Mouse (Mus musculus) gastrocnemius, adult 8-10 months (tissue): ENCODE measurements around the gene Car10. TPM values are rescaled to one million over a fixed set of nuclear protein-coding genes. Genes with fewer than 3 reads are reported as not detected.

Experiments
- DNase-seq, 2 experiments: peaks; one replicate each; pipeline ENCODE4 v3.0.0; 2022; ENCODE audit warnings: low spot score in 2 of 2
- total RNA-seq, 4 experiments: library from RNA; stranded (reverse); gene quantifications; 2 replicates each; pipeline ENCODE4 v1.2.4; 2022

Gene Car10
- total RNA-seq = not detected

DNA sequence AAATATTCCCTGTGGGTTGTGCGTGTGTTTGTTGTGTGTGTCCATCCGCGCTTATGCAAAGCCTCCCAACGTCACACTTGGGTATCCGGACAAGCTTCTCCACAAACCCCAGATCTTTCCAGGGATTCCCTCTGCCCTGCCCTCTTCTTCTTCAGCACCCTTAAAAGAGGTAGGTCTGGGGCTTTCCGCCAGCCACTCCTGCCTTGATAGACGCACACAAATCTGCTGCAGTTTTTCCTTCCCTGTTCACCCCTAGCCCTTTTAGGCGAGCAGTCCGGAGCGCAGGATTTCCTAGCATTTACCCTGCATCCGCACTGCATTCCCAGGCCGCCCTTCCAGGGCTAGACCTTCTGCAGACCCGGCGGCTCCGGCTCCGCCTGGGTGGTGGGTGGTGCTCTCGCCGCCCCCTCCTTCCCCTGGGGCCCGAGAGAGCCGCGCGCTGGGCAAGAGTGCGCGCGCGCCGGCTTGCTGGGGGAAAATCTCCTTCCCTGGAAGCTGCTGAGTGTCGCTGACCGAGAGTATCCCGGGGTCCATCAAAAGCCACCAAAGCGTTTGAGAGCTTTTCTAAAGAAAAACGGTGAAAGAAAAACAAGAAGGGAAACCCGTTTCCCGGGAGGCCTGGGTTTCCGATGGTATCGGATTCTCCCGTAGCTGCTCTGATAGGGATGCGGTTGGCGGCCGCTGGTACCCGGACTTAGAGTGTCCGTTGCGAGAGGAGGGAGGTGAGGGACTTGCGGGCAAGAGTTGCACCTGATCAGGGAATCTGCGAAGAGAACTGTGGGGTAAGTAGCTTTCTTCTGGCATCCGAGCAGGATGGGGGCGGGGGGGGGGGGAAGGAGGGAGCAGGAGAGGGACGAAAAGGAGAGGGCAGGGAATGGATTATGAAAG lies at the start of gene Car10:
Gene Car10, plus strand, starts transcription at position 88 of the 888 bp plus-strand sequence.
- DNase-seq = no peak

DNA sequence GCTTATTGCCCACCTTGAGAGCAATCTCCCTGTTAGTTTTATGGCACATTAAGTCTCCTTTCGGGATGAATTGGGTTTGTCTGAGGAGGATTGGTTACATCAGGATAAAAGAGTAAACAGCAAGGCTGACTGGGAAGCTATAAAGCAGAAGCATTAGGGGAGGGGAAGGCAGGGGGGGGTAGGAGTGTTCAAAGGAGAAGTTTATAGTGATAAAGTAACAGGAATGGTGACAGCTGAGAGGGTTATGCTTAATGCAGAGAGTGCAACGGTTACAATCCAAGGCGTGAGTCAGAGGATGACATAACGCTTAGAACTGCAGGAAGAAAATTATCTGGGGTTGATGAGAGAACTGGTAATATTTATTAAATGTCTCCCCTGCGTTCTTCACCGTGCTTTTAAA lies 32.8 kb upstream of the Car10 start:
- no peak for DNase-seq

DNA sequence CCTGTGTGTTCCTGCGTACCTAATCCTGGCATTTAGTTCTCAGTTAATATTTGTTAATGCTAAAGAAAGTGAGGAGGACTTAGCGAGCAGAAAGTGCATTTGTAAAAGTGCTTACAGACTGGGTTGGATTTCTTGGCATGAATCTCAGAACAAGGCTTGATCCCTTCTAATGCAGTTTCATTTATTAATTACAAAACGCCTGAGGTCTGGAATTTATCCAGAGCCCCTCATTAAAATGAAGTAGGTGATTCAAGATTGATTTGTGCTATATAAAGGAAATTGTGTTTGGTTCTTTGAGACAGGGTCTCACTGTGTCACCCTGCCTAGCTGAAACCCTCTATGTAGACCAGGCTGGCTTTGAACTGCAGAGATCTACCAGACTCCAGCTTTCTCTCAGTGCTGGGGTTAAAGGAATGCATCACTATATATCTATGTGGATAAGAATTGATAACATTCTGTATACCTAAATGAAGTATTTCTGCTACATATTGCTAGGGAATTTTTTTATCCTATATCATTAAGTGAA lies 32.1 kb upstream of the Car10 start:
- DNase-seq = no peak

DNA sequence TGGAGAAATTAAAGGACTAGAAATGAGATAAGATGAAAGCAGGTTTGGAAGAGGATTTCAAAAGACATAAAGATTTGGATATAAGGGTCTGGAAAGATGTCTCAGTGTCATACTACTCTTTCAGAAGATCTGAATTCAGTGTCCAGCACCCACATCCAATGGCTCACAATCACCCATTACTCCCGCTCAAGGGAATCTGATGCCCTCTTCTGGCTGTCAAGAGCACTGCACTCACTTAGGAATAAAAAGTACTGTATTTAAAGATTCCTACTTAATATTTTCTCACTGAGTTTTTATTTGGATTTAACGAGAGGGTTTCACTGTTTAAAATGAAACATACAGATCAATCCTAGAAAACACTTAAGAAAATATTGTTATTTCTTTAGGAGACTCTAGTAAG lies 2.2 kb upstream of the Car10 start:
- DNase-seq = no peak

DNA sequence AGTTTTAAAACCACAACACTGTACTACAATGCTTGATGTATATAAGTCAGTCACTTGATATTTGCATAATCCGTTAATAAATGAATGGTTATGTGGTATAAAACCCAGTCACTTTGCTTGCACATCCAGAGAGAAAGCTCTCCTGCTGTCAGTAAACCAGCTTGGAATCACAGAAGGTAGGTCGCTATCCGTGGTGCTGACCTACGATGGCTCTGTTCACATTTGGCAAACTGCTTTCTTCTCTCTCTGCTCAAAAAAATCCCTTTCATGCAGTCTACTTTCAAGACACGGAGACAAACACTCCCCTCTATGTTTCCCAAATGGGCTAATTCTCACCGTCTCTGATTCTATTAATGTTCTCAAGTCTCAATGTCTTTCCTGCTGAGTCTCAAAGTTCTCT lies 827 bp upstream of the Car10 start:
- DNase-seq = no peak

DNA sequence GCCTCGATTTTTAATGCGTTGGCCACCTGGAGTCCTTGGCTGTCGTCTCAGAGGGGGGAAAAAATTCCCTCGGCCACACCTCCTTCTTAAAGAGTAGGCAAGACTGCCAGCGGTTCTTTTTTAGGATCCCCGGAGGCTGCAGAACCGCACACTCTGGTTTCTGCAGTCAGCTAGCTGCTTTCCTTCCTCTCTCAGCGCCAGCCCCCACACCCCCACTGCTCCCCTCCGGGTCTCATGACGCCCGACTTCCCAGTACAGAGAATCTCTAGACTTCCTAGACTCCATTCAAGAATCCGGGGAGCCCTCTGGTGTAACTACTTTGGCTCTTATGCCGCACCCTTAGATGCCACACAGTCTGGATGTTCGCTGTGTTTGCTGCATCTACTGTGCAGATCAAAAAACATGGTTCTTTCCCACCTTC lies 387 bp upstream of the Car10 start:
- DNase-seq = no peak

DNA sequence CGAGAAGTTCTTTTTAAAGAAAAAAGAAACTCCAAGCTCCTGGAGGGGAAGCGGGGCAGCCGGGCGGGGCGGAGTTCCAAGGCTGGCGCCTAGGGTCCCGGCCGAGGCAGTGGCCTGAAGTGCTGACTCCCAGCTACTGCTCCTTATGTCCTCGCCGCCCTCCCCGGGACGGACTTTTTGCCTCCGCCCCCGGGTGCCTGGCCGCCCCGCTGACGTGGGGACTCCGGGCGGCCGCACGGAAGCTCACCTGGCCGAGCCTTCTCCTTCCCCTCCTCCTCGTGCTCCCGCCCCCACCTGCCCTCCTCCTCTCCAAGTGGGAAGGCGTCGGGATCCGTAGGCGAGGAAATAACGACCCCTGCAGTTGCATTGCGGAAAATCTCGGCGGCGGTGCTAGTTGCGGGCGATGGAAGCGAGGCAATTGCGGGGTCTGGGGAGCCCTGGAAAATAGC lies 1.1 kb downstream of the Car10 start:
- no peak for DNase-seq

DNA sequence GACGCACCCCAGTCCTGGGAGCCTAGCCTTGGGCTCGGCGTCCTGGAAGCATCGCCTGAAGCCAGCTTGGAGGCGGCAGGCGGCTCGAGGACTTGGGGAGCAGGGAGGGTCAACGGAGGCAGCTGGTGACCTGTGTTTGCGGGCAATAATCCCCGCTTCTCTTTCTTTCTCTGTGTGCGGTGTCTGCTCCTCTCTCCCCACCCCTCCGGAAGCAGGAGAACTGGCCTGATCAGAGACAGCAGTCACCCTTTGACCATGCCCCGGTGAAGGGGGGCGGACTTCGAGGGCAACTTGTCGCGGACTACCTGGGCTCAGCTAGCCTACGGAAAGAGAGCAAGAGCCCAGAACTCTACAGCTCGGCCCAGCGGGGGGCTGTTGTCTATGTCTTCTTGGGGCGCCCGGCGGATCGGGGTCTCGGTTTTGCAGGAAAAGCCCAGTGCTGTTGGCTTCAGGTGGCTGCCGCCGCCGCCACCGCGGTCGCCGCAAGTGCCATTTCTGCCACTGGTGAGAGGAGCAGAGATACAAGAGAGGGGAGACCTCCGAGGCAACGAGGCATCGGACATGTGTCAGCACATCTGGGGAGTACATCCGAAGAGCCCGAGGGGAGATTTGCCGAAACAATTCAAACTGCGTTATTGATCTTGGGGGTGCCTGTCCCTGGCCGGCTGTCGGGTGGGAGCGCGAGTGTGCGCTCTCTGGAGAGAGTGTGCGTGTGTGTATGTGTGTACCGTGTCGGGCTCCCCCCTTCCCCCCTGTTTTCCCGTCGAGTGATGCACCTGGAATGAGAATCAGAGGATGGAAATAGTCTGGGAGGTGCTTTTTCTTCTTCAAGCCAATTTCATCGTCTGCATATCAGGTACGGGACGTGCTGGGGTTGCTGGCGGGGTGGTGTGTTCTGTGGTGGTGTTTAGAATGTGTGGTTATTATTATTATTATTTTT lies 1.9 kb downstream of the Car10 start:
- DNase-seq = no peak

DNA sequence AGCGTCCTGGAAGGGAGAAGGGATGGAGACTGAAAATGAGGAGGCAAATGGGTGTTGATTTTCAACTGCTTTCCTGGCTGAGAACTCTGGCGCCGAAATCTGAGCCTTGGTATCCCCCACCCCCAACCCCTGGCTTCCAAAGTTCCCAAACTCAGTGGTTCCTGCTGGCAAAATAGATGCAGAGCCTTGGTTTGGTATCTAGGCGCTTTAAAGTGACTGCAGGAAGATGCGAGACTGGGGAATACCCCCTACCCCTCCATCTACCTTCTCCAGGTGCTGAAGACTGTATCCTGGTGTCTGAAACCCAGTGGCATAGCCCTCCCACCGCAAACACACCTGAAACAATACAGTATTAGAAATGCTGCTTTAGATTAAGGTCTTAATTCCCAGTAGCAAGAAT lies 2.8 kb downstream of the Car10 start:
- no peak for DNase-seq

DNA sequence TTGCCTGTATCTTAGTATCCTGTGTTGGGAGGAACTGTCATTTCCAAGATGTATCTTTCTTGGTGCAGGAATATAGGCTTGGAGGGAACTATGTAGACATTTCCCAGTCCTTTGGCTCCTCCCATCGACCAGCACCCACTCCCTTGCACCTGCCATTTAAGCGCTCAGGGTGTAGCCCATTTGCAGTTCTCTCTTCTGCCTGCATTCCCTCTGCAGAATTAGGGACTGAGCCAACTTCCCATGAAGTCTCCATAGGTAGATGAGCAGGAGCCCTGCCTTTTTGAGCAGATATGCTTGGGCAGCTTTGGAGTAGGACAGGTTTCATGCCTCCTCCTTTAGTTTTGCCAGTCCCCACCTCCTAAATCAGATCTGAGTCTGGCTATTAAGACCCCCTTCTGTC lies 3.3 kb downstream of the Car10 start:
- no peak for DNase-seq

DNA sequence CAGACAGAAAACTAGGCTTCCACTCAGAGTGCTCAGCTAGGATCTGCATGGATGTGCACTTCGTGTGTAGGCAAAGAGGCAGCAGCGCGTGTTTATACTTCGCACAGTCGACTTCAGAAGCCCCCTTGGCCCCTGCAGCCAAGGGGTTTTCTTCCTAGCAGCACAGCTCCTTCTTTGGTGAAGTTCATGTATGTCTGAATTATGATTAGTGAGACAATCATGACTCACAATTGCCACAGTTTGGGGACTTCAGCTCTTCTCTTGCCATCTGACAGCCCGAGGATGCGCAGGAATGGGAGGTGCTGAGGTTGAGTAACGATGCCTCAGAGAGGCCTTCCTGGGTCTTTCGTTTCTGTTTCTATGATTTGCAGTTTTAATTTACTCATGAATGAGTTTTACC lies 4.5 kb downstream of the Car10 start:
- DNase-seq = no peak

DNA sequence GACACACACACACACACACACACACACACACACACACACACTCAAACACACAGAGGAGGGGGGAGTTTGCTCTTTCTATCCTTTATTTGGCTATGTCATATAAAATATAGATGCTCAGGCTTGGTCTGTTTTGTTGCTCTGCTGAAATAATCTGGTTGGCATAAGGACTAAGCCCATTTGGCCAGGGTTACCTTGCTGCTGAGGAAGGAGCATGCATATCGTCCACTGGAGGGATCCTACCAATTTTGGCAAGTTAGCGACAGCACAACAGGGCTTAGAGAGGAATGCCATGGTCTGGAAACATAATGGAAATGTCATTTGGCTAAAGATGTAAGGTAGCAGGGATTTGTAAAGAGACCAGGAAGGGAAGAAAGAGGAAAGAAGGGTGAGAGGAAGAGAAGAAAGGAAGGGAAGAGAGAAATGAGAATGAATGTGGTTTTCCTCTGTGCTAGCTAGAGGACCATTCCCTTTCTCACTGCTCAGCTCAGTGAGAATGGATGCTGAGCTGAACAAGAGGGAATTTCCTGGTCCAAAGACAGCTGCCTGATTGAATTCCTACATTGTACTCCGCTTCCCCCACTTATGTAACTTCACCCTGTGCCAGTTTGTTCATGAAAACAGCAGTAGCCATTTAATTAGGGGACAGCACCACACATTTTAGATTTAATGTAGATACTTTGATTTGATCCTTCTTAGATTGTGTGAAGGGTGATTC lies 5.4 kb downstream of the Car10 start:
- no peak for DNase-seq

DNA sequence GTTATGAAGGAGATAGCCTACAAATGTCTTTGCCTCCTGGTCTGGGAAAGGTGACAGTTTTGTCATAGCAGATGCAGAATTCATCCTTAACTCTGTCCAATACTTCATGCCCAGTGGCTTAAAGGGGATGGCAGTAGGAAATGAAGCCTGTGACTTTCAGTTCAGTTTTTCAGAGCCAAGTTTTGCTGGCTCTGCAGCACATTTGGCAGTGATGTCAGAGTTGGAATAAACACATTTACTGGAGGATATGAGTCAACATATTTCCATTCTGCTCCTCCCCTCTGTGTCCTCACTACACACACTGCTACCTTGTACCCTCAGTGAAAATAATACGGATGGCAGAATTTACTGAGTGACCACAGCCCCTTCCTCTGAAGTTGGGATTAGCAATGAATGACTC lies 11.6 kb downstream of the Car10 start:
- no peak for DNase-seq

DNA sequence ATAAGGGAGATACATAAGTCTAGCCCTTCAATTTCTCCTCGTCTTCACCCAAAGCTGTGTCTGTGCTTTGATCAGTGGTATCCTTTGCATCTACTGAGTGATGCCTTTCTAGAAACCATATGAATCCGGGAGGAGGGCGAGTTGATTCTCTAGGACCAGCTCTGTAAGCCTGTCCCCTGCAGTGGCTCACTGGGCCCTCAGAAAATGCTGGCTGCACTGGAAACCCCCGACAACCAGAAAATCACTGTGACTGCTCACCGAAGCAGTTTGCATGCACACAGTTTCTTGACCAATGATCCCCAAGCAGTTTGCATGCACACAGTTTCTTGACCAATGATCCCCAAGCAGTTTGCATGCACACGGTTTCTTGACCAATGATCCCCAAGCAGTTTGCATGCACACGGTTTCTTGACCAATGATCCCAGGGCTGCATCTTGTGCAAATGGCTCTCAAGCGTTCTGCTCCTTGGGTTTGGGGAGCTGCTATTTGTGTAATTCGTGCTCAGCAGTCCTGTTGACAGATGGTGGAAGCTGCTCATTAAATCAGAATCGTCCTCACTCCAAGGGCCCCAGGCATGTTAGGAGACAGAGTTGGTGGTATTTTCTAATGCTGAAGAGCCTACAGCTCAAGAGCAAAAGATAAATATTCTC lies 23.1 kb downstream of the Car10 start:
- no peak for DNase-seq

DNA sequence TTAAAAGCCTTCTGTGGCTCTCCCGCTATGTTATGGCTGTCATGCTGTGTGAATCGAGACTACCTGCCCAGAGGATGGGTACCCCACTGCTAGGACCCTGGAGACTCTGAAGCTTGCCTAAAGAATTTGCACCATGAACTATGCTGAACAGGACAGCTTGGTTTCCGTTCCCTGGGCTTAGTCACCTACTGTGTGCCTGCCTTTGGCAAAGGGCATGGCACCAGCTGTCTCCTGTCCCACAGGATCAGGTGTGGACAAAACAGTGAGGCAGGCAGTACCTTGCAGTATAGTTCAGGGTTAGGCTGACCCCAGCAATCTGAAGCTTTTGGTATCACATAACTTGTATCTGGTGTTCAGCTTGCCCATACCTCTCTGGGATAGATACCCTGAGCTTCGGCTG lies 25.9 kb downstream of the Car10 start:
- no peak for DNase-seq

DNA sequence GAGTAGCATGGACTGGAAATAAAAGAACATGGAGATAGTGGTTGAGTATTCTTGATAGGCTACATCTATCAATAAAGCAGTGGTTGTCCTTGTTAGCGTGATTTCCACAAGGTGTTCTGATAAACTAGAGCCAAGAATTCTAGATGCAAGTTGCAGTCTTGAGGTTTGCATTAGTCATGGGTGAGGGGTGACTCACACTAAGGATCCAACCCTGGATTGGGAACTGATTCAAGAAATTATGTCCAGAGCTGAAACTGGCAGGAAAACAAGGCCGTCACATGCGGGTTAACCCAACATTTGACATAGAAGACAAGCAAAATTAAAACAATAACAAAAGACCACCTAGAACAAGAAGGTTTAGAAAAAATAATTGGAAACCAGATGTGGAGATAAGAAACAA lies 28.6 kb downstream of the Car10 start:
- no peak for DNase-seq

DNA sequence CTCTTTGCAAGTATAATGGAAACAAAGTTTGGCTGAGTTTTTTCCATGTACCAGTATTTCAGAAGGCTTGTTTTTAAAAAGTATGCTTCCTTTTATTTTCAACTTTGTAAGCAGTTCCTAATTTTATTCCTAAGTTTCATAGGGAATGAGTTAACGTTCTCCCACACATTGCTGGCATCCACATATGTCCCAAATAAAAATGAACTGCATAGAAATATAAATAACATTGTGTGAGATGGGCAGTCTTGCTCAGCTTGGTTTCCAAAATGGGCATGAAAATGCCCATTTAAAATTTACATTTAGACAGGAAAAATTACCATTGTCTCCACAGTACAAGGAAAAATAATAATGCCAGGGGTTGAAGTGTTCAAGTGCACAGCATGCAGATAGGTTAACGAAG lies 30.7 kb downstream of the Car10 start:
- DNase-seq = no peak

DNA sequence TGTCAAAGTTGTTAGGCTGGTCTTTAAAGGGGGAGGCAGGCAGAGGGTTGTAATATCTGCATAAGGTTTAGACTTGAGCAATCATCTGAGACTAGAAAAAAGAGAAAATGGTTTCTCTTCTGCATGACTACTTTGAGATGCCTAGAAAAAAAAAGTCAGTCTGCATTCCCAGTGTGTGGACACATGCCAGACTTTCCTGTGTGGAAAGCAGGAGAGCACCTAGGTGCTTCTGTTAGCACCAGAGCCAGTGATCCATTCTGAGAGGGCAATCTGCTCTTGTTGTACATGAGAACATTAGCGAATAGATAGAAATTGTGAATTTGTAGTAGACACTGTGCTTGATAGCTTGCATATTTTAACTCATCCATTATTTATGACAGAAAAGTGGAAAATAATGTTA lies 40.0 kb downstream of the Car10 start:
- no peak for DNase-seq

DNA sequence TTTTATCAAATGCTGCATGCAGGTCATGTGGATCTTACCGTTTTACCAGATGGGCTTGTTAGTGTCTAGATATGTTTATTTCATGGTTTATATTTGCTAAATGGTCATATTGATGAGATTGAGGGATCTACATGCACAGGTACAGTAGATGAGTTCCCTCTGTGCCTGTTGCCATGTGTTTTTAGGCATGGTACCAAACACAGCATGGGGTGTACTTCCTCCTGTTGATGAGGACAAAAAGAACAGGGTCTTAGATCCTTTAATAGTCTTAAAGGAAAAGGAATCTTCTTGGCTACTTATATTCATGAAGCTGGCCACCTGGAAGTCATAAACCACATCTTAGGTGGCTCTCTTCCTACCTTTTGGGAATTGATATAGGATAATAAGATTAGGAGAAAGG lies 43.9 kb downstream of the Car10 start:
- no peak for DNase-seq

DNA sequence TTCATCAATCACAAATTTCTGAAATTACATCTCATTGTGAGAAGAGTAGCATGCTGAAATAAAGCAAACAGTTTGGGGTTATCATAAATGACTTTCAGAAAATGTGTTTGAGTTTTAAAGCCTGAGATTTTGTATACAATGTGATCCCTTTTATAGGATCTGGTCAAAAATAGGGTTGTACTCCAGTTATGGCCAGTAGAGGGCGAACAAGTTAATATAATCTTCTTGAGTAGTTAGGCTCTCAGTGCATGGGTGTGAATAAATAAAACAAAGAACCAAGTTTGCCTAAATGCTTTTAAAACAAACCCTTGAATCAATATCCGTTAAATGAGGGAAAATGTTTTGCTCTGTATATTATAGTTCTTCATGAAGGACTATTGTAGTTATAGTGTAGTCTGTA lies 46.7 kb downstream of the Car10 start:
- no peak for DNase-seq

DNA sequence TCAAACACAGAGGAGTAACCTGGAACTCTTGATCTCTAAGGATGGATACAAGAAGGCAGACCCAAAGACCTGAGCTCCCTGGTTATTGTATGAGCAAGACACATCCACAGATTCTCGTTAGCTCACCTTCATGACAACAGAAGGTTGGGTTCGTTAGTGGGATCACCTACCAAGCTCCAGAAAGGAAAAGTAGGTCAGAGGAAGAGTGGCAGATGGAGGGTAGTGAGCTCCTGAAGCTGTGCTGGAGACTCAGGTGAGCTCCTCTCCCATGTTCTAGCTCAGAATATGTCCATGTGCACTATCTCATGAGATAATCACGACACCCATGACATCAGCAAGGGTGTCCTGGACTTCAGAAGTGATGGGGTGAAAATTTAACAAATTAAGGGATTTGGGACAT lies 57.1 kb downstream of the Car10 start:
- DNase-seq = no peak
